Mouse (Mus musculus): Measurements from ENCODE around the gene Wbp11. TPM values are rescaled to one million over a fixed set of nuclear protein-coding genes. Genes with fewer than 3 reads are reported as not detected.

The Wbp11 gene
- 100 to 1,000 TPM; 112 to 125 TPM for total RNA-seq (2023)

DNA sequence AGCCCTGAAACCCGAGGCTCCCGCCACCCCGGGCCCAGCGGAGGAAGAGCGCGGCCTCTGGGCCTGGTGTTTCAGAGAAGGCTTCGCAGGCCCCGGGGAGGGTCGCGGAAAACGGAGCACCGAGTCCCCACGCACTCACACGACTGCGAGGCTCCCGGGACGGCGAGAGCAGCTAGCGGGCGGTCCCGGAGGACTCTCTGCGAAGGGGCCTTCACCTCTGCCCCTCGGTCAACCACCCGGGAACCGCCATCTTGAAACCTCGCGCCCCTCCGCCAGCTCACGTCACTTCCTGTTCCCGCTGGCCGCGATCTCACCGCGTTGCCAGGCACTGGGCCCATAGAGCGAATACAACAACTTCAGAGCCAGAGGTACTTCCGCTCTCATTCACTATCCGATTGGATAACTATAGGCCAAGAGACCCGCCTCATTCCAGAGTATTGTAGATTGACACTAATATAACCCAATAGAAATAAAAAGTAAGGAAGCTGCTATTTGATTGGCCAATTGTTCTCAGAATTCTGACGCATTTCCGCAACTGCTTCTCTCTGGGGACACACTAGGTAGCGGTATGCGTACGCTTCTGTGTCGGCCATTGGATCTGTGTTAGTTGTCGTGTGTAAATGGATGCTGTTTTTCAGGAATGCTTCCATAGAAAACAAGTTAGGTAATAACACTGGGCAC is at the start of gene Wbp11:
Gene Wbp11 (minus strand): TSS at position 353 of the 681 bp plus-strand sequence.

DNA sequence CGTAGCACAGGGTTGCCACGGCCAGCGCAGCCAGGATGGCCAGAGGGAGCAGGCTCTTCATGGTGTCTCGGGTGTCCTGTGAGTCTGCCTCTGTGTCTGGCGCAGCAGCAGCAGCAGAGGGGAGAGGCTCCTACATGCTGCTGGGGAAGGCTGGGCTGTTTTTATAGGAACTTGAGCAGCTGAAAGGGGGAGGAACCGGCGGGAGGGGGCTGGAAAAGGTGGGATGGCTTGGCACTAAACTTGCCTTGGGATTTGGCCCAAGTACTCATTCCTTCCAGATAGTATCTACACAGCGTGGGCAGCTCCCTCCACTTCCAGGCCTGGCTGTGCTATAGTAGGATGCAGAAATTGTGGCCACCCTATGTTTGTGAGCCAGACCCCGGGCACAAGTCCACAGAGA is 47.6 kb upstream of the Wbp11 start, which contains the start of gene Mgp:
Gene Mgp (minus strand): TSS at position 154 of the 400 bp plus-strand sequence.

DNA sequence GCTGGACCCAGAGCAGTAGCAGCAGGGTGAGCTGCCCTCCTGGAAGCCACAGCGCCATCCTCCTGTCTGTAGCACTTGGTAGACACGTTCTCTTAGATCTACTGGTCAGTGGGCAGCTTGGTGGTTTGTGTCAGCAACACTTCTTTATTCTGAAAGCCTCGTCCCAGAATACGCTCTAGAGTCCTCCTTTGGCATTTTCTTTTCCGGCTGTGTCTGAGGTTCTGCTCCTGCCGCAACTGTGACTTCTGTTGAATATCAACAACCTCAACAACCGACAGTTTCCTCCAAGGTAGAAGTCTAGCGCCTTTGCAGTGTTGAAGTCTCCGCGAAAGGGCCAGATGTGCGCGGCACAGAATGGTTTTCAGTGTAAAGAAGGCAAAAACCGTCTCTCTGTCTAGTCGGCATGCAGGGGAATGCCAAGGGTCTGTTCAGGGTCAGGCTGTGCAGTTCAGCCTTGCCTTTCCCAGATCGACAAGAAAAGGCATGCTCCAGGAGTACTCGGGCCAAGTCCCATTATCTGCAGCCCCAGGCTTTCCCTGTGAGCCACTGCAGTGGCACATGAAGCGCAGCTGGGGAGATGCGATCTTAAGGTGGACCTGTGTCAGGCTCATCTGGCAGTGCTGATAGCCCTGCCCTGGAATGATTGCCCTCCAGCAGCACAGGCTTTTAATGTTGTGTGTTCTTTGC is 29.3 kb upstream of the Wbp11 start, which contains the start of gene Art4:
Gene Art4 (minus strand): TSS at position 548 of the 687 bp plus-strand sequence.

DNA sequence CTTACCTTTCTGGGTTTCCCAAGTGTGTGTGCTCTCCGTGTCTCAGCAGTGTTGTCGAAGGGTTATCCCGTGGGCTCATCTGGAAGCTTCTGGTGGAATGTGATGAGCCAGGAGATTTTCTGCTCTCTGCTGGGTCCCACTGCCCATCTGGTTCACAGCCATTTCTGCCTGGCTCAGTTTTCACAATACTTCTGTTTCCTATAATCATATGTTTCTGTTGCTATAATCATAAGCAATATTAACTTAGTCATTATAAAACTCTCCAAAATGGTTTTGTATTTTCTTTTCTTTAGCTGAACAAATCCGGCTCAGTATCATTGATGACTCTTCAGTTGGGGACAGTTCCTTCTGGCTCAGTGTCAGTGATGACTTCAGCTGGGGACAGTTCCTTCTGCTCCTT is 7.3 kb upstream of the Wbp11 start, which contains the start of gene Smco3:
Gene Smco3 (minus strand): TSS at position 101 of the 400 bp plus-strand sequence.

DNA sequence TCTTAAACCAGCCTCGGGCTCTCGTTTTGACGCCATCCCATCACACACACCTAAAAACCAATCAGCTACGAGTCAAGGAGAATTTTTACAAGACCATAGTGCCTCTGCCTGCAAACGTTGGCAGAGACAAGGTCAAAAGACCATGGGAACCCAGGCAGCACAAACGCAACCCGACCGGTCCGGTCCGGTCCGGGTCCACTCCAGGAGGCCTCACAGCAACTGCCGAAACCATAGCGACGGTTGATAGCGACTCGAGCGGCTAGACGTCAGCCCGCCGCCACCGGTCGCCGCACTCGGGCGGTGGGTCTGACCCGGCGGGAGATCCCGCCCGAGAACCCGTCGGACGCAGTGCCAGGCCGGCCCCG is 535 bp downstream of the Wbp11 start, which contains the start of gene BC049715:
Gene BC049715 (plus strand): TSS at position 111 of the 365 bp plus-strand sequence.

DNA sequence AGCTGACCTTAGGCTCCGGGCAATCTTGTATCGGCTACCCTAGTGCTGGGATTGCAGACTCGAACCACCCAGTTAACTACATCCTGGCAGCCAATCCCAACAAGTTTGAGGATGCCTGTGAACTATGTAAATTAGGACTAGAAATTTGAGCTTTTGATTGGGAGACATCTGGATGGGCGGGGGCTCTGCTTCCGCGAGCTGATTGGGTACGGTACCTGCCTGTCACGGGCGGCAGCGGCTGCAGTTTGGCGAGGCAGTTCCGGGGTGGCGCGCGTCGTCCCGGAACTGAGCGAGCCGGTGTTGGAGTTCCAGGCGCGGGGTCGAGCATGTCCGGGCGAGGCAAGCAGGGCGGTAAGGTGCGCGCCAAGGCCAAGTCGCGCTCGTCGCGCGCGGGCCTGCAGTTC is 20.0 kb downstream of the Wbp11 start, which contains the start of gene H2afj:
Gene H2afj (plus strand): TSS at position 231 of the 404 bp plus-strand sequence.

DNA sequence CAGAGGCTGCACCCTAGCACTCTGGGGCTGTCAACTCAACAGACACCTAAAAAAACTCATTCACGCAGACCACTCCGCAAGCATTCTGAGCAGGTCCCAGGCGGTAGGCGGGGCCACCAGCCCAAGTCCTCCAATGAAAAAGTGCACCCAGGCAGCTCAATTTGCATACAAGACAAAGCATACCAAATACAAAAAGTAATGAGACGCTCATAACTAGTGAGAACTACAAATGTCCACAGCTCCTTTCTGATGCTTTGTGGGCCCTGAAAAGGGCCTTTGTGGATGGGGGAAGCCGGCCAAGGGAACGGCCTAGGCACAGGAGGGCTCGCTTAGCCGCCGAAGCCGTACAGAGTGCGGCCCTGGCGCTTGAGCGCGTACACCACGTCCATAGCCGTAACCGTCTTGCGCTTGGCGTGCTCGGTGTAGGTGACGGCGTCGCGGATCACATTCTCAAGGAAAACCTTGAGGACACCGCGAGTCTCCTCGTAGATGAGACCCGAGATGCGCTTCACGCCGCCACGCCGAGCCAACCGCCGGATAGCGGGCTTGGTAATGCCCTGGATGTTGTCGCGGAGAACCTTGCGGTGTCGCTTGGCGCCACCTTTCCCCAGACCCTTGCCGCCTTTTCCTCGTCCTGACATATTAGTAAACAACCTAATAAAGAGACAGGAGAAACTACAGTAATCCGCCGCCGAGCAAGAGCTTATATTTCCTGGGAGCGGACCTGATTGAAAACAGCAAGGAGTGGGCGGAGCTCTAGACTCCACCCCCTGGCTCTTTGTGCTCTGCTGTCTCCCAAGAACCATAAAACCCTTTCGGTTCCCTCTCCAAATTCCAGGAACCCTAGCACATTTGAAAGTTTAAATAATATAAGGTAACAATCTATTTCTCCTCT is 24.0 kb downstream of the Wbp11 start, which contains the start of gene Hist4h4:
Gene Hist4h4 (minus strand): TSS at position 677 of the 895 bp plus-strand sequence.

DNA sequence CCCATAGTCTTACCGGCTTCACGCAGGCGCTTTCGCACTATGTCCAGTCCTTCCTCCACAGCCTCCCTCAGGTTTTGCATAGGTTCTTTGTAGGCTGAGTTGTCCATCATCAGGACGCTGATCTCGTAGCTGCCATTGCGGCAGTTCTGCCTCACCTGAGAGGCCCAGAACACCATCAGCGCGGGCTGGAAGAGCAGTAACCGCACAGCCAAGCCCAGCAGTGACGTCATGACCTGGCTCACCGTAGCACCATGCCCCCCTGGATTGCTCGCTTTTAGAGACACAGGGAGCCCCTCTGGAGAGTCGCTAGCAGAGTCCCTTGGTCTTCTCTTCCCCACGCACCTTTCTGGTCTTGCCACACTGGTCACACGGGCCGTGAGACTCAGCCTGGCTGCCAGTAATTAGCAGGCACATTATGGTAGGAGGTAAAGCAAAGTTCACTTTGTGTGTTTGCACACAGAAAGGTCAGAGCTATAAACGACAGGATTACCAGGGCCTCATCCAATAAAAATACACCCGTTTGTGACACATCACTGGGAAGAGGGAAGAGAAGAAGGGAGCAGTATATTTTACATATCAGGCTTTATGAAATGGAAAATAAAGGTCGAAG is 46.6 kb downstream of the Wbp11 start, which contains the start of gene Gucy2c:
Gene Gucy2c (minus strand): TSS at position 389 of the 610 bp plus-strand sequence.

Other genes starting within 250 kb of the Wbp11 start
- gene Plbd1, start 166.3 kb downstream of the Wbp11 start, total RNA-seq (2023), result 100 to 1,000 TPM; 749 to 750 TPM
- under 1 TPM; 0.39 to 0.68 TPM for gene Gucy2c, start 46.5 kb downstream of the Wbp11 start, total RNA-seq (2023)
- 10 to 100 TPM; 20.0 to 22.3 TPM for gene Hist4h4, start 23.8 kb downstream of the Wbp11 start, total RNA-seq (2023)
- gene H2afj, start 20.0 kb downstream of the Wbp11 start, total RNA-seq (2023), result 100 to 1,000 TPM; 116 to 131 TPM
- 1 to 10 TPM; 2.3 to 3.4 TPM for gene BC049715, start 607 bp downstream of the Wbp11 start, total RNA-seq (2023)
- not detected for gene Smco3, start 7.2 kb upstream of the Wbp11 start, total RNA-seq (2023)
- not detected for gene Art4, start 29.5 kb upstream of the Wbp11 start, total RNA-seq (2023)
- not detected for gene Mgp, start 47.6 kb upstream of the Wbp11 start, total RNA-seq (2023)
- gene Erp27, start 93.9 kb upstream of the Wbp11 start, total RNA-seq (2023), result 1 to 10 TPM; 2.4 to 2.9 TPM
- not detected for gene Pde6h, start 95.6 kb upstream of the Wbp11 start, total RNA-seq (2023)
- 100 to 1,000 TPM; 669 to 800 TPM for gene Arhgdib, start 113.7 kb upstream of the Wbp11 start, total RNA-seq (2023)